Mouse (Mus musculus) forebrain, embryonic 10.5 days (tissue): ENCODE results near the gene Gm18596. TPM values are rescaled to one million over a fixed set of nuclear protein-coding genes. Genes with fewer than 3 reads are reported as not detected.
"Not testable (repeated sequence)": the region's sequence is repeated elsewhere in the genome, so short reads cannot be mapped to it uniquely, and the experiment has no call there.

Experiments used
- DNase-seq: peaks from one replicate; pipeline ENCODE4 v3.0.0-alpha.2; 2017; ENCODE audit warnings: low spot score; ENCODE audit errors: extremely low spot score
- H3K27ac ChIP-seq: fragments of 300-500 bp; sonication (generic); 2 replicates; pipeline ENCODE4 v1.5.1; 2016; ENCODE audit warnings: mild to moderate bottlenecking
- H3K27me3 ChIP-seq: fragments of 300-500 bp; sonication (generic); 2 replicates; pipeline ENCODE4 v1.6.1; 2016; ENCODE audit warnings: mild to moderate bottlenecking; ENCODE audit not compliant: poor library complexity, severe bottlenecking
- H3K36me3 ChIP-seq: fragments of 300-500 bp; sonication (generic); replicated peaks from 2 replicates; pipeline ENCODE4 v1.6.1; 2016; ENCODE audit warnings: mild to moderate bottlenecking, moderate library complexity
- H3K4me1 ChIP-seq: fragments of 300-500 bp; sonication (generic); 2 replicates; pipeline ENCODE4 v1.6.1; 2016
- H3K4me3 ChIP-seq: fragments of 300-500 bp; sonication (generic); 2 replicates; pipeline ENCODE4 v1.5.1; 2016; ENCODE audit warnings: mild to moderate bottlenecking, moderate library complexity
- H3K9me3 ChIP-seq: fragments of 300-500 bp; sonication (generic); 2 replicates; pipeline ENCODE4 v1.6.1; 2016; ENCODE audit warnings: mild to moderate bottlenecking, moderate library complexity
- WGBS: fragments of 180-500 bp; shearing (Covaris S2); methylation state at CpG from one replicate; pipeline ENCODE4 v1.1.7; 2016; 5-methylcytosine and 5-hydroxymethylcytosine counted together
- polyA plus RNA-seq: library from polyadenylated mRNA; unstranded; fragments of >200 nt; fragmentation: Nextera tagmentation; extraction: Ambion mirVana; gene quantifications from 2 replicates; pipeline ENCODE4 v1.2.1, GENCODE M21; 2016

Gene Gm18596
- polyA plus RNA-seq, 1 experiment from 2014 or later: not detected

DNA sequence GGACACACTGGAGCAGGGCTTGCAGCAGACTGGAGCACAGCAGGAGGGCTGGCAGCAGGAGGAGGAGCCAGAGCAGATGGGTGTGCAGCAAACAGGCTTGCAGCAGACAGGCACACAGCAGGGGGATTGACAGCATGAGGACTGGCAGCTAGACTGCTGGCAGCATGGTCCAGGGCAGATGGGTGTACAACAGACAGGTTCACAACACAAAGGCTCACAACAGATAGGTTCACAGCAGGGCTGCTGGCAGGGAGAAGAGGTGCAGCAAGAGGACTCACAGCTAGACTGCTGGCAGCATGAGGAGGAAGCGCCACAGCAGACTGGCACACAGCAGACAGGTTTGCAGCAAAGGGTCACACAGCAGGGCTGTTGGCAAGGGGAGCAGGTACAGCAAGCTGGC lies 8.2 kb upstream of the Gm18596 start:
- H3K4me1 ChIP-seq, H3K27me3 ChIP-seq, H3K9me3 ChIP-seq, H3K4me3 ChIP-seq, H3K36me3 ChIP-seq, DNase-seq: not testable (repeated sequence)
- H3K27ac ChIP-seq: 0 out of 2 replicates have a peak overlapping the region, but pooled peaks have one; percentile 20
- 81% methylated on average over 1 of the region's 1 CpGs for WGBS

DNA sequence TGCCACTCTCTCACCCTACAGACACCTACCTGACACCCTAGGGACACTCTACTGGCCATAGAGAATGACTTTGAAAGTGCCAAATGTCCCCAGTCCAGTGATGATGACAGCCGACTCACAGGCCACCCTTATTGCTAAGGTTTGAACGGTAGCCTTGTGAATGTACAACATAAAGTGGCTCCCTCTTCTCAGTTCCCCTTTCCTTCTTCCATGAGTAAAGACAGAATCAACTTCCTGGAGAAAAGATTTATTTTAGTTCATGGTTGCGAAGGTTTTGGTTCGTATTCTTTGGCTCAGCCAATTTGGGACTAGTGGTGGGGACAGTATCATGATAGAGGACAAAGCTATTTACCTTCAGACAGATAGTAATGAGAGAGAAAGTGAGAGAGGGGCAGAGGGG lies 3.5 kb downstream of the Gm18596 start:
- no peak overlapping the region for H3K4me3 ChIP-seq
- DNase-seq: no peak
- no peaks in the 10 kb centered on the region for H3K36me3 ChIP-seq
- H3K27me3 ChIP-seq: no peaks in the 10 kb centered on the region
- peaks cover 12% of the 10 kb centered on the region for H3K9me3 ChIP-seq
- peaks cover 37% of the 10 kb centered on the region for H3K4me1 ChIP-seq
- no peak overlapping the region for H3K27ac ChIP-seq
- WGBS: 89% methylated on average over 4 of the region's 4 CpGs

DNA sequence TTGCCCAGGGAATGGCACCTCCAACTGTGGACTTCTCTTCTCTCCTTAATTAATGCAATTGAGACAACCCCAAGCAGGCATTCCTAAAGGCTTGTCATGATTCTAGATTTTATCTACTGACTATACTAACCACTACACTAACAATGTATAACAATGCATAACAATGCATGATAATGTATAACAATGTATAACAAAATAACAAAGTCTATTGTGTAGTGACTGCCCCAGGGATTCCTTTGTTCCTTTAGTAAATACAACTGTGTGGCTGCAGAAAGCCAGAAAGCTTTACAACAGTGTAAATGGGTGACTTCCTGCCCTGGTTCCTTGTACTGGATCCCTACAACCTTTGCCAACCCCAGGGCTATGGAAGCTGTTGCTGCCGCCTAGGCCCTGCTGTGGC lies 6.5 kb downstream of the Gm18596 start:
- Histone ChIP-seq H3K4me1 (peaks cover 21% of the 10 kb centered on the region), H3K9me3 (peaks cover 12% of the 10 kb centered on the region), H3K36me3 (no peaks in the 10 kb centered on the region), H3K4me3 (no peak overlapping the region), H3K27ac (no peak overlapping the region), H3K27me3 (no peaks in the 10 kb centered on the region)
- DNase-seq: no peak
- 83% methylated on average over 1 of the region's 1 CpGs for WGBS

DNA sequence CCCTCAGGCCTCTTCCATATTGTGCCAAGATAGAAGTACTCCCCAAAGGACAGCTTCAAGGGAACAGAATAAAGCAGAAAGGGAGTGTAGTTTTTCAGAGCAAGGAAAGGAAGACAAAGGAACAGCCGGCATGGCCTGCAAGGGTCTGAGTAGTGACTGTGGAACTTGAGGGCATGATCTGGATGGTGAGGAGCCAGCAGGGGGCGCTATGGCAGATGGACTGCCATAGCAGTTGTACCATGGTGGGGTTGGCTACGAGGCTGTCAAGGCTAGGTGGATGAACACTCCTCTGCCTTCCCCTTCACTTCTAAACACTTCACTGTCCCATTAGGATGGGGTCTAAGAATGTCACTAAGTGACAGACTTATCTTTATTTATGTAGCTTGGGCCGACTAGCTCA lies 13.2 kb downstream of the Gm18596 start:
- H3K27ac ChIP-seq: no peak overlapping the region
- H3K9me3 ChIP-seq: peaks cover 3% of the 10 kb centered on the region; the same call in 1 of the 2 replicates
- peaks cover 4% of the 10 kb centered on the region; the same call in 1 of the 2 replicates for H3K4me1 ChIP-seq
- DNase-seq: no peak
- no peaks in the 10 kb centered on the region for H3K27me3 ChIP-seq
- H3K4me3 ChIP-seq: no peak overlapping the region
- 50% methylated on average over 4 of the region's 4 CpGs for WGBS
- H3K36me3 ChIP-seq: no peaks in the 10 kb centered on the region

DNA sequence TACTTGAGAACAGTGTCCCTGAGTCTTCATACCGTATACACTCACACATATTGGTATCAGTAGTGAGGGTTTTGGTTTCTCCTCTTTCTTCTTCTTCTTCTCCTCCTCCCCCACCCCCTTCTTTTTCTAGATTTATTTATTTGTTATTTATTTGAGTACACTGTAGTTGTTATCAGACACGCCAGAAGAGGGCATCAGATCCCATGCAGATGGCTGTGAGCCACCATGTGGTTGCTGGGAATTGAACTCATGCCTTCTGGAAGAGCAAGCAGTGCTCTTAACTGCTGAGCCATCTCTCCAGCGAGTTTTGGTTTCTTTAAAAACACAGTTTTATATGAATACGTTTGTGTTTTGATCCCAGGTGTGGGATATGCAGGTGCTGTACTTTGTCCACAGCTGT lies 14.2 kb downstream of the Gm18596 start:
- DNase-seq: no peak
- WGBS: 60% methylated on average over 4 of the region's 4 CpGs

DNA sequence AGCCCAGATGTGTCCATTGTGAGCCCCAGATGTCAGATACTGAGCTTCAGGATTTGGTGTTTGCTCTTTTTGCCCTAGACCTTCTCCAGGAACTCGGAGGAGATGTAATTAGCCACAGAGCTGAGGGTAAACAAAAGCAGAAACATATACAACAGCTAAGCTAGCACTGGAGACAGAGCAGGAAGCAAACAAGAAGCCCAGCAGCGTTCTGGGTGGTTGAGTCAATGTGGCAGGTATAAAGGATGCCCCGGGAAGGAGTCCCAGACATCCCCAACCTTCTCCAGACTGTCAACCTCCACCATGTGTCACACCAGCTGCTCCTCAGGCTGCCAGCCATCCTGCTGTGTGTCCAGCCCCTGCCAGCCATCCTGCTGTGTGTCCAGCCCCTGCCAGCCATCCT lies 16.3 kb downstream of the Gm18596 start, which contains the start of gene Gm10100:
Gm10100 (plus strand) TSS at position 301 of the 400 bp plus-strand sequence.
- no peak within 1 kb of the TSS for H3K27ac ChIP-seq
- H3K36me3 ChIP-seq: no peaks in the 10 kb centered on the region
- H3K4me3 ChIP-seq: no peak within 1 kb of the TSS
- 44% methylated on average over 3 of the region's 3 CpGs for WGBS
- H3K4me1 ChIP-seq: peaks cover 4% of the 10 kb centered on the region; the same call in 1 of the 2 replicates
- DNase-seq: no peak
- H3K27me3 ChIP-seq: no peaks in the 10 kb centered on the region
- no peaks in the 10 kb centered on the region for H3K9me3 ChIP-seq

More for the DNA sequence above, 14.2 kb downstream of the Gm18596 start:
- Histone ChIP-seq H3K36me3 (no peaks in the 10 kb centered on the region), H3K27ac (no peak overlapping the region), H3K4me3 (no peak overlapping the region), H3K4me1 (peaks cover 4% of the 10 kb centered on the region; the same call in 1 of the 2 replicates), H3K9me3 (no peaks in the 10 kb centered on the region), H3K27me3 (no peaks in the 10 kb centered on the region)

DNA sequence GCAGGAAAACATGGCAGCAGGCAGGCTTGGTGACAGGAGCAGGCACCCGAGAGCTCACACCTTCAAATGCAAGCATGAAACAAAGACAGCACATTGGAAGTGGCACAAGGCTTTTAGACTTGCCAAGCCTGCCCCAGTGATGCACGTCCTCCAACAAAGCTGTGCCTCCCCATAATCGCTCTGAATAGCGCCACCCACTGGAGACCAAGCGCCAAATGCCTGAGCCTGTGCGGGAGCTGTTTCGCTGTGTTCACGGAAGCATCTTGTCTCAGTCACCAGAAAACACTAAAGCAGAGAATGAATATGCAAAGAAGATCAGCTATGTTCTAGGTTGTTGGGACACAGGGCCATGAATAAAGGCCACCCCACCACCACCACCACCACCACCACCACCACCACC lies 17.6 kb downstream of the Gm18596 start:
- H3K27me3 ChIP-seq: no peaks in the 10 kb centered on the region
- 73% methylated on average over 8 of the region's 8 CpGs for WGBS
- H3K36me3 ChIP-seq: no peaks in the 10 kb centered on the region
- H3K27ac ChIP-seq: no peak overlapping the region
- H3K4me1 ChIP-seq: peaks cover 4% of the 10 kb centered on the region; the same call in 1 of the 2 replicates
- DNase-seq: no peak
- H3K9me3 ChIP-seq: peaks cover 7% of the 10 kb centered on the region; the same call in 1 of the 2 replicates
- H3K4me3 ChIP-seq: no peak overlapping the region

DNA sequence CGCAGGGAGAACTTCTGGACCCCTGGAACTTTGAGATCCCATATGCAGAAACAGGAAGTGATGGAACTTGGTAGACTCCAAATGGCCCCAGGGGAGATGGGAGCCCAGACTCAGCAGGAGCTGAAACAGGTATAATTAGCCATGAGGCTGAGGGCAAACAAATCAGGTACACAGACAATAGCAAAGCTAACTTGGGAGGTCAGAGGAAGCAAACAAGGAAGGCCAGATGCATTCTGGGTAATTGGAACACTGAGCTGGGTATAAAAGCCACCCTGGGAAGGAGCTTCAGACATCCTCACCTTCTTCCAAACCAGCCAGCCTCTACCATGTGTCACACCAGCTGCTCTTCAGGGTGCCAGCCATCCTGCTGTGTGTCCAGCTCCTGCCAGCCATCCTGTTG lies 22.1 kb downstream of the Gm18596 start, which contains the start of gene Krtap12-1:
Krtap12-1 (plus strand) TSS at position 301 of the 400 bp plus-strand sequence.
- DNase-seq, H3K36me3 ChIP-seq, H3K27me3 ChIP-seq, H3K9me3 ChIP-seq, H3K4me1 ChIP-seq, H3K4me3 ChIP-seq, H3K27ac ChIP-seq: not testable (repeated sequence)
- WGBS: 89% methylated on average over 1 of the region's 1 CpGs

DNA sequence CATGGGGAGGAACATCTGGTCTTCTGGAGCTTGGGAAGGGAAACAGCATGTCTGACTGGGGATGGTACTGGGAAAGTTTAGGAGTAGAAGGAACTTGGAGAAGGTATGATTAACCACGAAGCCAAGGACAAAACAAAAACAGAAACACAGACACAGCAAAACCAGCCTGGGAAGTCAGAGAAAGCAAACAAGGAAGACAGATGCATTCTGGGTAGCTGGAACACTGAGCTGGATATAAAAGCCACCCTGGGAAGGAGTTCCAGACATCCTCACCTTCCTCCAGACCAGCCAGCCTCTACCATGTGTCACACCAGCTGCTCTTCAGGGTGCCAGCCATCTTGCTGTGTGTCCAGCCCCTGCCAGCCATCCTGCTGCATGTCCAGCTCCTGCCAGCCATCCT lies 26.9 kb downstream of the Gm18596 start, which contains the start of gene Gm10142:
Gm10142 (plus strand) TSS at position 301 of the 400 bp plus-strand sequence.
- H3K9me3 ChIP-seq: peaks cover 11% of the 10 kb centered on the region; the same call in 1 of the 2 replicates
- 90% methylated on average over 1 of the region's 1 CpGs for WGBS
- no peaks in the 10 kb centered on the region for H3K27me3 ChIP-seq
- H3K27ac ChIP-seq: no peak within 1 kb of the TSS
- no peaks in the 10 kb centered on the region for H3K36me3 ChIP-seq
- no peak for DNase-seq
- H3K4me1 ChIP-seq: no peaks in the 10 kb centered on the region
- H3K4me3 ChIP-seq: no peak within 1 kb of the TSS

DNA sequence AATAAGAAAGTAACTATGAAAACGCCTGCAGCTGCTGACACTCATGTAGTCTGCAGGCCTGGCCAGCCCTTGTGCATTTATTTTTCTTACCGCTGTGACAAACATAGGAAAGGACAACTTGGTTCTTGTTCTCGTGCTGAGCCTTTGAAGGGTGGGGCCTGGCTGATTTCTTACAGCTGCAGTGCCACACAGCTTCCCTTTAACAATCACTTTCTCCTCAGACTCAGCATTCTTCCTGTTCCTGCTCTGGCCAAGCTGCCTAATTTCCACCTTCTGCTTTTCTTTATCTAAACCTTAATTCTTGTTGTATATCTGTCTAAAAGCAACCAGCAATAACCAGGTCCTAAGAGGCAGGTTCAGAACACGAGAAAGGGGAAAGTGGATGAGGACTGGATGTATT lies 28.7 kb downstream of the Gm18596 start:
- Histone ChIP-seq H3K4me1 (no peaks in the 10 kb centered on the region), H3K9me3 (peaks cover 7% of the 10 kb centered on the region; the same call in 1 of the 2 replicates), H3K27ac (no peak overlapping the region), H3K4me3 (no peak overlapping the region), H3K36me3 (no peaks in the 10 kb centered on the region), H3K27me3 (no peaks in the 10 kb centered on the region)
- DNase-seq: no peak
- WGBS: 84% methylated on average over 4 of the region's 4 CpGs

DNA sequence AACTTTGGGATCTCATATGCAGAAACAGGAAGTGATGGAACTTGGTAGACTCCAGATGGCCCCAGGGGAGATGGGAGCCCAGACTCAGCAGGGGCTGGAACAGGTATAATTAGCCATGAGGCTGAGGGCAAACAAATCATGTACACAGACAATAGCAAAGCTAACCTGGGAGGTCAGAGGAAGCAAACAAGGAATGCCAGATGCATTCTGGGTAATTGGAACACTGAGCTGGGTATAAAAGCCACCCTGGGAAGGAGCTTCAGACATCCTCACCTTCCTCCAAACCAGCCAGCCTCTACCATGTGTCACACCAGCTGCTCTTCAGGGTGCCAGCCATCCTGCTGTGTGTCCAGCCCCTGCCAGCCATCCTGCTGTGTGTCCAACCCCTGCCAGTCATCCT lies 31.3 kb downstream of the Gm18596 start, which contains the start of gene Gm10024:
Gm10024 (plus strand) TSS at position 301 of the 400 bp plus-strand sequence.
- not testable (repeated sequence) for H3K36me3 ChIP-seq, H3K4me1 ChIP-seq, DNase-seq, H3K4me3 ChIP-seq, H3K27me3 ChIP-seq, H3K27ac ChIP-seq
- peaks cover 15% of the 10 kb centered on the region for H3K9me3 ChIP-seq

DNA sequence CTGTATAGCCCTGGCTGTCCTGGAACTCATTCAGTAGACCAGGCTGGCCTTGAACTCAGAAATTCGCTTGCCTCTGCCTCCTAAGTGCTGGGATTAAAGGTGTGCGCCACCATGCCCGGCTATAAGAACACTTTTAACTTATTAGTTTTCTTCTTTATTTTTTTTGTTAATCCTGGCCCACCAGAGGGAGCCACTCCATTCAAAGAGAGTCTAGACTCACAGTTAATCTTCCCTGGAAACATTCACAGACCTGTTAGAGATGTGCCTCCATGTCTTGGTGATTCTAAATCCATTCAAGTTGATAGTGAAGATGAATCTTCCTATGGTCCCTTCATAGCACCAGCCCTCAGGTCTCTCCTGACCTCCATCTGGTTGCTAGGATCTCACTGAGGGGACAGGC lies 32.6 kb downstream of the Gm18596 start:
- DNase-seq: no peak
- H3K27ac ChIP-seq: no peak overlapping the region
- H3K27me3 ChIP-seq: no peaks in the 10 kb centered on the region
- WGBS: 78% methylated on average over 3 of the region's 3 CpGs
- H3K36me3 ChIP-seq: no peaks in the 10 kb centered on the region
- peaks cover 28% of the 10 kb centered on the region for H3K9me3 ChIP-seq
- no peak overlapping the region for H3K4me3 ChIP-seq
- no peaks in the 10 kb centered on the region for H3K4me1 ChIP-seq

DNA sequence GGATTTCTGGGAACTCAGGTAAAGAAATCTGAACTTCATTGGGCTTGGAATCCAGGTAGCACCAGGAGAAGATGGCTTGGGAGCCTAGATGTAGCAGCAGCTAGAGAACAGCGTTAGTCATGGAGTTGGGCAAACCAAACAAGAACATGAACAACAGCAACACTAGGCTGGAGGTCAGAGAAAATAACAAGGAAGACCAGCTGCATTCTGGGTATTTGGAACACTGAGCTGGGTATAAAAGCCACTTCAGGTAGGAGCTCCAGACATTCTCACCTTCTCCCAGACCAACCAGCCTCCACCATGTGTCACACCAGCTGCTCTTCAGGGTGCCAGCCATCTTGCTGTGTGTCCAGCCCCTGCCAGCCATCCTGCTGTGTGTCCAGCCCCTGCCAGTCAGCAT lies 36.1 kb downstream of the Gm18596 start, which contains the start of gene Gm10272:
Gm10272 (plus strand) TSS at position 301 of the 400 bp plus-strand sequence.
- no peaks in the 10 kb centered on the region for H3K4me1 ChIP-seq

More for the DNA sequence above, 36.1 kb downstream of the Gm18596 start, which contains the start of gene Gm10272:
- no peak within 1 kb of the TSS for H3K27ac ChIP-seq
- no peaks in the 10 kb centered on the region for H3K27me3 ChIP-seq
- no peak within 1 kb of the TSS for H3K4me3 ChIP-seq
- 96% methylated on average over 1 of the region's 1 CpGs for WGBS
- H3K36me3 ChIP-seq: no peaks in the 10 kb centered on the region
- H3K9me3 ChIP-seq: peaks cover 38% of the 10 kb centered on the region
- DNase-seq: no peak
